Mouse (Mus musculus) kidney, adult 2 months (tissue): ENCODE data around the gene Txk. TPM values are rescaled to one million over a fixed set of nuclear protein-coding genes. Genes with fewer than 3 reads are reported as not detected.

Source experiments
- DNase-seq: peaks from one replicate; pipeline ENCODE4 v3.0.0; 2021
- H3K27ac ChIP-seq: fragments of 200-500 bp; 2 replicates; pipeline ENCODE4 v1.5.1; 2012; ENCODE audit warnings: low read depth, low read length, control low read depth, inconsistent platforms; ENCODE audit not compliant: insufficient read depth
- H3K27me3 ChIP-seq: fragments of 200-500 bp; replicated peaks from 2 replicates; pipeline ENCODE4 v1.6.1; 2012; ENCODE audit warnings: mild to moderate bottlenecking, moderate library complexity, low read length, inconsistent platforms; ENCODE audit not compliant: control insufficient read depth, insufficient read depth
- H3K36me3 ChIP-seq: fragments of 200-500 bp; 2 replicates; pipeline ENCODE4 v1.6.1; 2012; ENCODE audit warnings: mild to moderate bottlenecking, moderate library complexity, low read length, inconsistent platforms; ENCODE audit not compliant: control insufficient read depth, insufficient read depth
- H3K4me1 ChIP-seq: fragments of 200-500 bp; 2 replicates; pipeline ENCODE4 v1.6.1; 2011; ENCODE audit warnings: low read length; ENCODE audit not compliant: control insufficient read depth, insufficient read depth
- H3K4me3 ChIP-seq: fragments of 200-500 bp; 2 replicates; pipeline ENCODE4 v1.5.1; 2011; ENCODE audit warnings: mild to moderate bottlenecking, low read depth, low read length, control low read depth; ENCODE audit not compliant: insufficient read depth
- CTCF ChIP-seq: fragments of 200-500 bp; conservative IDR thresholded peaks from 2 replicates; pipeline ENCODE4 v1.5.1; 2011; ENCODE audit warnings: low read depth, mild to moderate bottlenecking, control low read depth, low read length, moderate library complexity, mixed read lengths; ENCODE audit not compliant: insufficient read depth, insufficient read length
- POLR2A ChIP-seq: fragments of 200-500 bp; IDR thresholded peaks from one replicate; pipeline ENCODE4 v1.6.1; 2011; ENCODE audit warnings: low read depth, low read length, control low read depth
- WGBS: fragments of 180-500 bp; shearing (Covaris S2); methylation state at CpG from one replicate; pipeline ENCODE4 v1.1.7; 2018; 5-methylcytosine and 5-hydroxymethylcytosine counted together
- polyA plus RNA-seq: library from polyadenylated mRNA; depleted of rRNA; stranded (reverse); fragments of >200 nt; gene quantifications from 2 replicates; pipeline ENCODE4 v1.2.3, GENCODE M21; 2012

Gene Txk
- polyA plus RNA-seq, 1 experiment, result 0.88 TPM

GRCm38 (mm10) chr5:72755035-72755434, 2.5 kb upstream of the Txk start:
- no peak for DNase-seq
- TF ChIP-seq CTCF (no peak), POLR2A (no peak)
- Histone ChIP-seq H3K27ac (no peak overlapping the region), H3K4me1 (no peaks in the 10 kb centered on the region), H3K27me3 (no peaks in the 10 kb centered on the region), H3K4me3 (no peak overlapping the region), H3K36me3 (peaks cover 2% of the 10 kb centered on the region; the same call in 1 of the 2 replicates)
- WGBS, result 95% methylated on average over 2 of the region's 2 CpGs

- Histone ChIP-seq H3K27ac (no peak overlapping the region), H3K4me1 (no peaks in the 10 kb centered on the region), H3K4me3 (no peak overlapping the region), H3K36me3 (no peaks in the 10 kb centered on the region; the same call in 1 of the 2 replicates), H3K27me3 (no peaks in the 10 kb centered on the region)
- DNase-seq, result no peak
- WGBS, result 88% methylated on average over 7 of the region's 7 CpGs
- TF ChIP-seq CTCF (no peak), POLR2A (no peak)
These were observed 1.4 kb downstream of the Txk start for GRCm38 (mm10) chr5:72751056-72751758.

GRCm38 (mm10) chr5:72750226-72750625, 2.4 kb downstream of the Txk start:
- H3K4me3 ChIP-seq, result no peak overlapping the region
- 90% methylated on average over 5 of the region's 5 CpGs for WGBS
- no peaks in the 10 kb centered on the region for H3K4me1 ChIP-seq
- DNase-seq, result no peak
- TF ChIP-seq CTCF (no peak), POLR2A (no peak)
- H3K36me3 ChIP-seq, result no peaks in the 10 kb centered on the region; the same call in 1 of the 2 replicates
- H3K27ac ChIP-seq, result no peak overlapping the region
- no peaks in the 10 kb centered on the region for H3K27me3 ChIP-seq

GRCm38 (mm10) chr5:72748659-72749265, 3.8 kb downstream of the Txk start:
- Histone ChIP-seq H3K36me3 (no peaks in the 10 kb centered on the region), H3K27ac (no peak overlapping the region), H3K4me3 (no peak overlapping the region), H3K4me1 (no peaks in the 10 kb centered on the region), H3K27me3 (no peaks in the 10 kb centered on the region)
- no peak for DNase-seq
- TF ChIP-seq POLR2A (no peak), CTCF (no peak)
- WGBS, result 70% methylated on average over 7 of the region's 7 CpGs

GRCm38 (mm10) chr5:72747384-72747783, 5.2 kb downstream of the Txk start:
- WGBS, result 74% methylated on average over 4 of the region's 4 CpGs
- H3K4me3 ChIP-seq, result no peak overlapping the region
- no peaks in the 10 kb centered on the region for H3K36me3 ChIP-seq
- DNase-seq, result no peak
- no peak overlapping the region for H3K27ac ChIP-seq
- H3K4me1 ChIP-seq, result no peaks in the 10 kb centered on the region
- no peak for TF ChIP-seq CTCF
- TF ChIP-seq POLR2A, result no peak
- no peaks in the 10 kb centered on the region for H3K27me3 ChIP-seq

- no peaks in the 10 kb centered on the region for H3K36me3 ChIP-seq
These were observed 6.1 kb downstream of the Txk start for GRCm38 (mm10) chr5:72746461-72746860.

GRCm38 (mm10) chr5:72743103-72743502, 9.5 kb downstream of the Txk start:
- DNase-seq, result no peak
- H3K36me3 ChIP-seq, result no peaks in the 10 kb centered on the region
- WGBS, result 93% methylated on average over 6 of the region's 6 CpGs
- H3K27me3 ChIP-seq, result no peaks in the 10 kb centered on the region
- no peak overlapping the region for H3K27ac ChIP-seq
- H3K4me1 ChIP-seq, result no peaks in the 10 kb centered on the region
- no peak overlapping the region for H3K4me3 ChIP-seq
- TF ChIP-seq CTCF (no peak), POLR2A (no peak)

More at GRCm38 (mm10) chr5:72746461-72746860, 6.1 kb downstream of the Txk start:
- Histone ChIP-seq H3K27me3 (no peaks in the 10 kb centered on the region), H3K27ac (no peak overlapping the region), H3K4me1 (no peaks in the 10 kb centered on the region), H3K4me3 (no peak overlapping the region)
- TF ChIP-seq POLR2A (no peak), CTCF (no peak)
- 72% methylated on average over 4 of the region's 4 CpGs for WGBS
- DNase-seq, result no peak
